Mouse (Mus musculus): Measurements from ENCODE around the gene Eef1a2.

Gene Eef1a2

DNA sequence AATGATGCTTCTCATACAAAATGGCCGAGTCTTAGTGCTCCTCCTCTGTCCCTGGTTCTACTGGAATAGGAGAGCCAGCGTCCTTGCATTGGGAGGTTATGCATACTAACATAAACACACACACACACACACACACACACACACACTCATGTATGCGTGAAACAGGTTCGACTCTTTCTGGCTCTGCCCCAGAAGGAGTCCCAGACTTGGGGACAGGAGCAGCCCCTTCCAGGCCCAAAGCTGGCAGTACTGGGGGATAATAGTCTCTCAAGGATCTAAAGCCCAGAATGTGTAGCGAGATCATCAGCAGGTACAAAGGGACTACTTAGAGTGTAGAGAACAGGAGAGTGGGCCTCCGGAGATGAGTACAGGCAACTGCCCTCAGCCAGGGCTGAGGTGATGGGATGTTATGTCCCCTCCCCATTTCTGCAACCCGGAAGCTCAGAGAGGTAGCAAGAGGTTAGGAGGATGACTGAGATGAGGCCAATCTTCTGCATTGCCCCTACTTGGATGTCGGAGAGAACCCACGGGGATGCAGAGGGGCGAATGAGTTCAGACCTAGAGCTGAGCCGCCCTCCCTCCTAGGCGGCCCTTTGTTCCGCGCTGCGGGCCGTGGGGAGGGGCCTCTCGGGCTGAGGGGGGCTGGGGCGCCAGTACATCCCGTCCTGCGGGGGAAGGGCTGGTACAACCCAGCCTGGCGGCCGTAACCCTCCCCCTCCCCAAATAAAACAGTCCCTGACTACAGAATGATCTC, 22.8 kb downstream of the Eef1a2 start:
- DNase-seq (ENCODE audit: low spot score in 2 of 2) = no peak

- DNase-seq (ENCODE audit: low spot score in 2 of 2) = no peak
Measured at GRCm38 (mm10) chr2:181130245-181130644, 26.6 kb downstream of the Eef1a2 start.

DNA sequence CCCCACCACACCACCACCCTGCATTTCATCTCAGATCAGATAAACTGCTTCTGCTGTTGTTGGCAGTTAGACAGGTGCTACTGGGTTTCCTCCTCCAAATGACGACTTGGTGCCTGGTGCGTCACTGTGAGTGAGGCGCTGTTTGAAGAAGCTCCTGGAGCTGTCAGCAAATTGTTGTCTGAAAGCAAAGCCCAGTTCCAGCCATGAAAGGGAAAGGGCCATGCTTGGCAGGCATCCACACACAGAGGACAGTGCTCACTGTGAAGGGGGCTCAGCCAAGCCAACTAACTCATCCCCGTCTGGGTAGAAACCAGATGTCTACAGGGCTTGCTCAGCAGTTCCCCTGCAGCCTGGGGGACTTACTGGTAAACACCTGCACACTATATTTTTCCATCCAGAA, 27.9 kb downstream of the Eef1a2 start:
- no peak for DNase-seq (ENCODE audit: low spot score in 2 of 2)

DNA sequence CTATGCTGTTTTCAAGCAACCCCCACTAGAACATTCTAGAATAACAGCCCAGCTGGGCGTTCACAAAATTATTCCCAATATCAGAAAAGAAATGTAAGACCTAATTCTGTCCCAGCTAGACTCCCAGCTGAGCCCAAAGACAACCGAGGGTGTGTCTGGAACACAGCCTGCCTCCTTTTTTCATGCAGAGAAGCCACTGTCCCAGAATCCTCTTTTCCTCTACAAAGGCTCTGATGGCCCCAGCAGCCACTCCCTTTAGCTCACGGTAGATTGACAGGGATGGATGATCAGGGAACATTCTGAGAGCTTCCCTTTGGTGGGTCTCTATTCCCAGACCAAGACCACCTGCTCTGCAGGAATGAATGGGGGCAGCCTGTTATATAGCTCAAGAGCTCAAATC, 29.0 kb downstream of the Eef1a2 start:
- no peak for DNase-seq (ENCODE audit: low spot score in 2 of 2)

GRCm38 (mm10) chr2:181125726-181126455, 30.9 kb downstream of the Eef1a2 start:
- DNase-seq (ENCODE audit: low spot score in 2 of 2) = no peak

GRCm38 (mm10) chr2:181122642-181123041, 34.2 kb downstream of the Eef1a2 start:
- DNase-seq (ENCODE audit: low spot score in 2 of 2) = no peak

GRCm38 (mm10) chr2:181120922-181121449, 35.8 kb downstream of the Eef1a2 start:
- DNase-seq (ENCODE audit: low spot score in 2 of 2) = no peak

DNA sequence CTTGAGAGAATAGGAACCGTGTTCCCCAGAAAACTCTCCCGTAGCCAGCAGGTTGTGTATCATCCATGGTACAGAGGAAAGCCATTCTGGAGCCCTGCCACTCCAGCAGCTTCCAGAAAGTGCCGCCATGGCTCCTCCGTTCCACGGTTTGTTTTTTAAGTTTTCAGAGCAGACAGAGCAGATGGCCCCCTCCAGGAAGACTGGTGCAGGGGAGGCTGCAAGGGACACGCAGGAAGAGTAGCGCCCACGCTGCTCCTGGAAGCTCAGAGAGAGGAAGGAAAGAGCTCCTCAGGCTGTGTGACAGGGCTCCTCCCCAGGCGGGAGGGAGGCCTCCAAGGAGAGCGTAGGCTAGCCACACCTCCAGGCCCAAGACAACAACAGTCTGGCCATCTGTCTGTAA, 36.9 kb downstream of the Eef1a2 start:
- DNase-seq (ENCODE audit: low spot score in 2 of 2) = no peak

- no peak for DNase-seq (ENCODE audit: low spot score in 2 of 2)
Measured at GRCm38 (mm10) chr2:181116436-181116835, 40.4 kb downstream of the Eef1a2 start.

GRCm38 (mm10) chr2:181115367-181115766, 41.4 kb downstream of the Eef1a2 start:
- DNase-seq (ENCODE audit: low spot score in 2 of 2) = no peak

- no peak for DNase-seq (ENCODE audit: low spot score in 2 of 2)
Measured at GRCm38 (mm10) chr2:181113762-181114361, 43.0 kb downstream of the Eef1a2 start.

DNA sequence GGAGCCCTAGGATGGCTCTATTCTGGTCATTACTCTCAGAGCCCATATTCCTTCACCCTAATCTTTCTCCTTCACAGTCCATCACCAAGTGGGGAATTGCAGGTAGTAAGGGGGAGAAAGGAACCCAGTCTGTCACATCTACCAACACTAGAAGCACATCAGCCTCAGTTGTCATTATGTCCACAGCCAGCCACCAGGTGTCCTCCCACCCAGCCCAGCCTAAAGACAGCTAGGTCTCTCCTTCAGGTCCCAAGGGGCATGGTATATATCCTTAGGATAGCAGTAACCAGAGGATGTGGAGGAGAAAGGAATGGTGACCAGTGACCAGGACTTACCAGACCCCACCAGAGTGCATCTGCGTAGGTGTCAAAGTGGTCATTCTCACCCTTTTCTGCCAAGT, 45.1 kb downstream of the Eef1a2 start:
- DNase-seq (ENCODE audit: low spot score in 2 of 2) = no peak

DNA sequence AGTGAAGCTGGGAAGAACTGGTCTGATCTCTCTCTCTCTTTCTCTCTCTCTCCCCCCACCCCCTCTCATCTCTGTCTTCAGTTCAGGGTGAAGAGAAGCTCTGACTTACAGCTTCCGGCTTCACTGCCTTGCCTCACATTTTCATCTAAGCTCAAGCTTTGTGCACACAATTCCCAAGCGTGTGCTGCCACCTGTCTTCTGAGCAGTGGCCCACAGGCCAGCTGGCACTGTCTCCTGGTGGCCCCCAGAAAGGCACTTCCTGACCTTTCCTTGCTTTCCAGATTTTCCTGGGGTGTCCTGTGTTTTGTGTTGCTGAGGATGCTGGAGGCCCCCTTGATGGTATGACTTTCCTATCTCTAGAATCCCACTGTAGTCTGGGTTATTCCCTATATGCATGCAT, 52.7 kb downstream of the Eef1a2 start:
- DNase-seq (ENCODE audit: low spot score in 2 of 2) = no peak

- no peak for DNase-seq (ENCODE audit: low spot score in 2 of 2)
Measured at GRCm38 (mm10) chr2:181102161-181102560, 54.7 kb downstream of the Eef1a2 start.

DNA sequence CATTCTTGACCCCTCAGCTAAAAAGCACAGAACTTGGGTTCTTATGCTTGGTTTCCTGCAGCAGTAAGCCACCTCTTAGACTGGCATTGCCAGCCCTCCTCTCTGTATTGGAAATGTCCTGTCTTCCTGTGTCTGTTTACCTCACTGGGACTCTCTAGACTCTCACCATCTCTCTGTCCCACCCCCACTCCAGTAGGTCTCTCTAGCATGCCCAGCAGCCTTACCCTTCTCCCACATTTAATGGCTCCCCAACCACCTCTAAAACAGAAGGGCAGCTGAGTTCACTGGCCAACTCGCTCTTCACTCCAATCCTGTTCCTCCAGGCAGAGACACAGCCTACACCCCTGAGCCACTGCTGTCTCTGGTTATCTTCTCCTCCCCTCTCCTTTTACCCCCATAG, 55.2 kb downstream of the Eef1a2 start:
- DNase-seq (ENCODE audit: low spot score in 2 of 2) = no peak

DNA sequence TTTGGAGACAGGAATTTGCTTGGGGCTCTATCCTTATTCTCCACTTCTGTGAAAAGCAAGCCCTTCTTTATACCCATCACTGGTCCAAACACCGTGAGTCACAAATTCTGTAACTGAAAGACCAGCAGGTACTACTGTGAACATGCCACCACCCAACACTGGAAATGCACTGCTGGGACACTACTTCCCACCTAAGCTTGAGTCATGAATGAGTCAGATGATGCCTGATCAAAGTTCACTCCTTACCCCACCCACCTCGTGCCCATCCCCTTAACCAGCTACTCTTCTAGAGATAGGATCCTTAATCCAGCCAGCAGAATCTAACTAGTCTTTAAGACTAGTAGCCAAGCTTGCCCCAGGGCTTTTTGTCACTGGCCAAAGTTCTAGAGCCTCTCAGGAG, 56.7 kb downstream of the Eef1a2 start:
- no peak for DNase-seq (ENCODE audit: low spot score in 2 of 2)
